Mouse (Mus musculus) lung, adult 2 months (tissue): Measurements from ENCODE around the gene Snapc4.

Source experiments
- CTCF ChIP-seq: fragments of 200-500 bp; IDR thresholded peaks from 2 replicates; pipeline ENCODE4 v1.5.1; 2011; ENCODE audit warnings: mild to moderate bottlenecking, low read length, control low read depth; ENCODE audit not compliant: insufficient read depth
- POLR2A ChIP-seq: fragments of 200-500 bp; IDR thresholded peaks from 2 replicates; pipeline ENCODE4 v1.6.1; 2011; ENCODE audit warnings: low read depth, mild to moderate bottlenecking, control low read depth, low read length, borderline replicate concordance; ENCODE audit errors: extremely low read depth

- TF ChIP-seq POLR2A (no peak), CTCF (no peak)
Measured at GRCm38 (mm10) chr2:26317371-26317770, 63.1 kb downstream of the Snapc4 start.
